Mouse (Mus musculus) bone marrow macrophage, adult 2 months (primary cell): ENCODE measurements around the gene Dnph1. TPM values are rescaled to one million over a fixed set of nuclear protein-coding genes. Genes with fewer than 3 reads are reported as not detected.

Experiments used
- H3K27ac ChIP-seq: 2 replicates; pipeline ENCODE4 v1.5.1; 2012; ENCODE audit warnings: low read depth, low read length; ENCODE audit not compliant: insufficient read depth
- H3K4me1 ChIP-seq: 2 replicates; pipeline ENCODE4 v1.6.1; 2012; ENCODE audit warnings: low read length; ENCODE audit not compliant: control insufficient read depth, insufficient read depth
- H3K4me3 ChIP-seq: 2 replicates; pipeline ENCODE4 v1.5.1; 2012; ENCODE audit warnings: mild to moderate bottlenecking, low read length, moderate library complexity; ENCODE audit not compliant: insufficient read depth
- CTCF ChIP-seq: IDR thresholded peaks from 2 replicates; pipeline ENCODE4 v1.5.1; 2012; ENCODE audit warnings: low read depth, mild to moderate bottlenecking, low read length, moderate library complexity
- POLR2A ChIP-seq: IDR thresholded peaks from 2 replicates; pipeline ENCODE4 v1.6.1; 2012; ENCODE audit warnings: mild to moderate bottlenecking, low read depth, low read length, borderline replicate concordance
- polyA plus RNA-seq: library from polyadenylated mRNA; stranded (reverse); fragments of >200 nt; gene quantifications from 2 replicates; pipeline ENCODE4 v1.2.4, GENCODE M21; 2012; ENCODE audit not compliant: missing spikeins, insufficient read depth, insufficient read length

The Dnph1 gene
- polyA plus RNA-seq, 1 experiment, result 9.0 TPM

GRCm38 (mm10) chr17:46521963-46522668, 25.6 kb downstream of the Dnph1 start:
- Histone ChIP-seq H3K4me1 (peaks cover 19% of the 10 kb centered on the region), H3K4me3 (no peak overlapping the region), H3K27ac (no peak overlapping the region)
- TF ChIP-seq POLR2A, result no peak
- no peak for TF ChIP-seq CTCF

GRCm38 (mm10) chr17:46525065-46525464, 28.6 kb downstream of the Dnph1 start:
- Histone ChIP-seq H3K4me3 (no peak overlapping the region), H3K27ac (no peak overlapping the region), H3K4me1 (peaks cover 18% of the 10 kb centered on the region)
- TF ChIP-seq CTCF (no peak), POLR2A (no peak)

GRCm38 (mm10) chr17:46525579-46526307, 29.2 kb downstream of the Dnph1 start:
- no peak for TF ChIP-seq POLR2A
- peak; percentile 82 for TF ChIP-seq CTCF
- H3K4me3 ChIP-seq, result no peak overlapping the region
- H3K4me1 ChIP-seq, result peaks cover 15% of the 10 kb centered on the region
- no peak overlapping the region for H3K27ac ChIP-seq

- 0 out of 2 replicates have a peak, but pooled peaks cover 2% of the 10 kb centered on the region for H3K4me1 ChIP-seq
- H3K27ac ChIP-seq, result no peak overlapping the region
- TF ChIP-seq POLR2A (no peak), CTCF (no peak)
- H3K4me3 ChIP-seq, result no peak overlapping the region
Observed at GRCm38 (mm10) chr17:46543661-46544060, 47.1 kb downstream of the Dnph1 start.

- Histone ChIP-seq H3K4me1 (0 out of 2 replicates have a peak, but pooled peaks cover 2% of the 10 kb centered on the region), H3K27ac (no peak within 1 kb of the TSS), H3K4me3 (peak within 1 kb of the TSS; percentile 63)
- no peak for TF ChIP-seq POLR2A
- no peak for TF ChIP-seq CTCF
Observed at GRCm38 (mm10) chr17:46545813-46546564, 49.5 kb downstream of the Dnph1 start, which contains the start of gene Cul9. TSS of gene Cul9 (minus strand) at chr17:46546388.

- Histone ChIP-seq H3K4me3 (peak overlapping the region; percentile 63), H3K27ac (no peak overlapping the region), H3K4me1 (0 out of 2 replicates have a peak, but pooled peaks cover 2% of the 10 kb centered on the region)
- TF ChIP-seq POLR2A (no peak), CTCF (no peak)
Observed at GRCm38 (mm10) chr17:46546591-46546990, 50.1 kb downstream of the Dnph1 start.

GRCm38 (mm10) chr17:46546995-46547394, 50.5 kb downstream of the Dnph1 start:
- Histone ChIP-seq H3K4me3 (no peak overlapping the region), H3K4me1 (0 out of 2 replicates have a peak, but pooled peaks cover 2% of the 10 kb centered on the region)
- no peak for TF ChIP-seq POLR2A
- TF ChIP-seq CTCF, result no peak

GRCm38 (mm10) chr17:46547923-46548322, 51.4 kb downstream of the Dnph1 start:
- no peak overlapping the region for H3K27ac ChIP-seq
- peaks cover 4% of the 10 kb centered on the region for H3K4me1 ChIP-seq
- H3K4me3 ChIP-seq, result no peak overlapping the region
- TF ChIP-seq CTCF, result no peak

More at GRCm38 (mm10) chr17:46546995-46547394, 50.5 kb downstream of the Dnph1 start:
- no peak overlapping the region for H3K27ac ChIP-seq

- TF ChIP-seq POLR2A (no peak), CTCF (no peak)
- Histone ChIP-seq H3K27ac (no peak overlapping the region), H3K4me1 (peaks cover 11% of the 10 kb centered on the region), H3K4me3 (no peak overlapping the region)
Observed at GRCm38 (mm10) chr17:46548741-46549140, 52.2 kb downstream of the Dnph1 start.

- peak; percentile 17; the same call in 1 of the 2 replicates for TF ChIP-seq CTCF
- TF ChIP-seq POLR2A, result no peak
- peaks cover 15% of the 10 kb centered on the region for H3K4me1 ChIP-seq
- H3K27ac ChIP-seq, result no peak overlapping the region
- no peak overlapping the region for H3K4me3 ChIP-seq
Observed at GRCm38 (mm10) chr17:46549193-46549592, 52.7 kb downstream of the Dnph1 start.

Other genes starting within 250 kb of the Dnph1 start
- gene Polr1c, start 248.7 kb upstream of the Dnph1 start, polyA plus RNA-seq, result 29.9 and 30.7 TPM in 2 replicates
- 121 and 143 TPM in 2 replicates for gene Yipf3, start 248.6 kb upstream of the Dnph1 start, polyA plus RNA-seq
- 0.58 TPM in 1 of 2 replicates, not detected in the other for gene Lrrc73, start 243.2 kb upstream of the Dnph1 start, polyA plus RNA-seq
- 18.0 and 18.1 TPM in 2 replicates for gene Tjap1, start 213.7 kb upstream of the Dnph1 start, polyA plus RNA-seq
- gene Dlk2, start 199.3 kb upstream of the Dnph1 start, polyA plus RNA-seq, result not detected in 2 replicates
- gene Abcc10, start 168.4 kb upstream of the Dnph1 start, polyA plus RNA-seq, result 5.4 and 7.2 TPM in 2 replicates
- gene Zfp318, start 113.0 kb upstream of the Dnph1 start, polyA plus RNA-seq, result 21.7 and 26.2 TPM in 2 replicates
- gene Crip3, start 67.8 kb upstream of the Dnph1 start, polyA plus RNA-seq, result not detected in 2 replicates
- gene Slc22a7, start 58.3 kb upstream of the Dnph1 start, polyA plus RNA-seq, result not detected in 2 replicates
- gene Ttbk1, start 9.0 kb upstream of the Dnph1 start, polyA plus RNA-seq, result not detected in 2 replicates
- 27.7 and 46.3 TPM in 2 replicates for gene Cul9, start 49.7 kb downstream of the Dnph1 start, polyA plus RNA-seq
- 28.9 and 44.2 TPM in 2 replicates for gene Srf, start 59.5 kb downstream of the Dnph1 start, polyA plus RNA-seq
- 0.43 and 0.56 TPM in 2 replicates for gene Ptk7, start 132.8 kb downstream of the Dnph1 start, polyA plus RNA-seq
- gene Klc4, start 149.3 kb downstream of the Dnph1 start, polyA plus RNA-seq, result 45.3 and 48.8 TPM in 2 replicates
- gene Mrpl2, start 149.5 kb downstream of the Dnph1 start, polyA plus RNA-seq, result 38.2 and 39.9 TPM in 2 replicates
- 14.5 and 15.4 TPM in 2 replicates for gene Cul7, start 153.6 kb downstream of the Dnph1 start, polyA plus RNA-seq
- 25.8 and 27.7 TPM in 2 replicates for gene Rrp36, start 177.6 kb downstream of the Dnph1 start, polyA plus RNA-seq
- gene Mea1, start 182.1 kb downstream of the Dnph1 start, polyA plus RNA-seq, result 69.3 and 70.9 TPM in 2 replicates
- 50.3 and 52.9 TPM in 2 replicates for gene Klhdc3, start 184.2 kb downstream of the Dnph1 start, polyA plus RNA-seq
- gene Ppp2r5d, start 208.4 kb downstream of the Dnph1 start, polyA plus RNA-seq, result 34.4 and 38.2 TPM in 2 replicates
- 26.6 and 27.8 TPM in 2 replicates for gene Pex6, start 214.8 kb downstream of the Dnph1 start, polyA plus RNA-seq
- 1.2 TPM in 1 of 2 replicates, not detected in the other for gene Gnmt, start 232.5 kb downstream of the Dnph1 start, polyA plus RNA-seq